In genomic region chr5:23781172-23781571, GRCm38 (mm10) we compare ENCODE assay signal across 20 mouse cellular contexts. TPM values are rescaled to one million over a fixed set of nuclear protein-coding genes. Genes with fewer than 3 reads are reported as not detected.
A peak's percentile ranks its signal among the peaks of the same experiment; 100 is the strongest.
DNase-seq lines count a peak whose midpoint lies in the region; ATAC-seq and TF ChIP-seq lines count a peak whose summit lies in the region.
"Had no signal": no experiment of that assay in that cellular context is flagged by ENCODE, and none has a peak within 500 bp of the region (broad histone marks: within the 10 kb centered on the region; RNA-seq: fewer than 3 reads in every experiment).

No protein-coding gene starts in this region.

- no peak for TF ChIP-seq RAD21 in CH12.LX (IDR thresholded peaks at IDR 0.05; ENCODE audit: low read depth, low read length)

- no peaks in the 10 kb centered on the region for H3K27me3 ChIP-seq in heart, embryonic 13.5 days (replicated peaks)
- no peaks in the 10 kb centered on the region for H3K27me3 ChIP-seq in CH12.LX (replicated peaks)
- H3K27me3 ChIP-seq: embryonic facial prominence, embryonic 12.5 days; limb, embryonic 15.5 days had no signal

- H3K4me1 ChIP-seq in heart, embryonic 13.5 days = peaks cover 23% of the 10 kb centered on the region
- H3K4me1 ChIP-seq in CH12.LX (ENCODE audit: control insufficient read depth in 1 of 2, insufficient read depth in 2 of 2) = peaks cover 0 to 30% of the 10 kb centered on the region in 2 experiments; a peak in 3 of 4 replicates
- no peaks in the 10 kb centered on the region for H3K4me1 ChIP-seq in embryonic fibroblast, embryonic 13.5 days (ENCODE audit: control insufficient read depth, insufficient read depth, low read length)

- in situ Hi-C loops in CH12.LX (cut with MboI; ENCODE audit: low pct_ligation_motif_present, low pct_unique_long_range_greater_than_20kb, low sequenced_read_pairs) = no loop called here

- TF ChIP-seq EP300 in CH12.LX (IDR thresholded peaks at IDR 0.05; ENCODE audit: low read length) = no peak

- no peak for ATAC-seq in heart, embryonic 13.5 days (ENCODE audit: extremely low read depth, insufficient number of reproducible peaks, low FRiP score, low TSS enrichment)
- ATAC-seq: CD4-positive, CD25-positive, alpha-beta regulatory T cell, adult 4 months; forebrain, embryonic 16.5 days; inflammation-experienced regulatory T-cells, adult 6 months; midbrain, embryonic 16.5 days had no signal

- no peak overlapping the region for H3K4me3 ChIP-seq in heart, embryonic 13.5 days
- H3K4me3 ChIP-seq in CH12.LX (replicated peaks in 1 of 3; ENCODE audit: low read depth in 2 of 3, low read length in 2 of 3, poor library complexity in 1 of 3) = no peak overlapping the region
- 0 out of 2 replicates have a peak overlapping the region, but pooled peaks have one; percentile 7 for H3K4me3 ChIP-seq in embryonic fibroblast, embryonic 13.5 days (ENCODE audit: insufficient read depth, low read length)

- 67% methylated on average over 4 of the region's 4 CpGs for WGBS in heart, embryonic 13.5 days

- H3K27ac ChIP-seq in heart, embryonic 13.5 days (replicated peaks) = no peak overlapping the region
- no peak overlapping the region for H3K27ac ChIP-seq in CH12.LX (ENCODE audit: insufficient read depth, low read depth)
- no peak overlapping the region for H3K27ac ChIP-seq in embryonic fibroblast, embryonic 13.5 days (ENCODE audit: insufficient read depth, low read length)
- H3K27ac ChIP-seq: embryonic facial prominence, embryonic 12.5 days; heart, embryonic 10.5 days; limb, embryonic 15.5 days had no signal

- dilution Hi-C loops in CH12.LX (cut with MboI; ENCODE audit: extremely low pct_ligation_motif_present, extremely low pct_unique_long_range_greater_than_20kb, low sequenced_read_pairs) = no loop called here

- no peak overlapping the region for H3K4me2 ChIP-seq in heart, embryonic 13.5 days
- H3K4me2 ChIP-seq in CH12.LX (ENCODE audit: insufficient read depth, low read depth, poor library complexity, severe bottlenecking) = peak overlapping the region; percentile 82
- H3K4me2 ChIP-seq: limb, embryonic 15.5 days had no signal

- H3K36me3 ChIP-seq in heart, embryonic 13.5 days = peaks cover 18% of the 10 kb centered on the region
- peaks cover 10 to 41% of the 10 kb centered on the region in 2 experiments for H3K36me3 ChIP-seq in CH12.LX (replicated peaks in 1 of 2; ENCODE audit: control insufficient read depth in 1 of 2, insufficient read depth in 1 of 2, low read length in 1 of 2)
- H3K36me3 ChIP-seq: embryonic facial prominence, embryonic 12.5 days had no signal

- H3K9me3 ChIP-seq in heart, embryonic 13.5 days = no peaks in the 10 kb centered on the region
- peaks cover 7% of the 10 kb centered on the region for H3K9me3 ChIP-seq in CH12.LX (replicated peaks; ENCODE audit: low read length)
- H3K9me3 ChIP-seq: embryonic facial prominence, embryonic 12.5 days; heart, embryonic 10.5 days; limb, embryonic 15.5 days had no signal

- peak overlapping the region; percentile 40; the same call in 1 of the 2 replicates for H3K9ac ChIP-seq in heart, embryonic 13.5 days
- 0 out of 2 replicates have a peak overlapping the region, but pooled peaks have one; percentile 94 for H3K9ac ChIP-seq in CH12.LX (ENCODE audit: insufficient read depth, low read depth)
- H3K9ac ChIP-seq: embryonic facial prominence, embryonic 12.5 days; limb, embryonic 15.5 days had no signal

- no peak for TF ChIP-seq POLR2A in CH12.LX (IDR thresholded peaks at IDR 0.05; ENCODE audit: low read depth, low read length)
- no peak for TF ChIP-seq POLR2A in embryonic fibroblast, embryonic 13.5 days (IDR thresholded peaks at IDR 0.05; ENCODE audit: low read depth, low read length)

- TF ChIP-seq CTCF in CH12.LX (conservative IDR thresholded peaks at IDR 0.05 in 1 of 2, IDR thresholded peaks at IDR 0.05 in 1 of 2; ENCODE audit: low read depth in 2 of 2, low read length in 2 of 2) = no peak
- TF ChIP-seq CTCF in embryonic fibroblast, embryonic 13.5 days (IDR thresholded peaks at IDR 0.05; ENCODE audit: borderline replicate concordance, insufficient read depth, low read length) = no peak

- peaks cover 55% of the 10 kb centered on the region for H3K79me2 ChIP-seq in CH12.LX (replicated peaks; ENCODE audit: control insufficient read depth, extremely low read depth, insufficient read depth, poor library complexity, severe bottlenecking)

- DNase-seq in heart, adult 11 months = no peak
- DNase-seq in kidney, postnatal 36 days = peak; percentile 8 to 20
- no peak for DNase-seq in kidney, postnatal 10 days
- no peak for DNase-seq in CH12.LX (ENCODE audit: extremely low read depth)
- DNase-seq in layer of hippocampus, postnatal 36 days = no peak
- DNase-seq in adrenal gland, postnatal 10 days = no peak
- DNase-seq: cerebellum, adult 8-10 months; heart, postnatal 10 days; lung, postnatal 14 days; right cerebral cortex, postnatal 25 days; thymus, adult 2 months had no signal

TF ChIP-seq in CH12.LX, 34 proteins besides CTCF, POLR2A, EP300 and RAD21:
- TF ChIP-seq ZMIZ1 (IDR thresholded peaks at IDR 0.05; ENCODE audit: low read depth, low read length) = no peak
- TF ChIP-seq HCFC1 (IDR thresholded peaks at IDR 0.05; ENCODE audit: low read depth, low read length) = no peak
- no peak for TF ChIP-seq JUND (conservative IDR thresholded peaks at IDR 0.05; ENCODE audit: low read depth, low read length)
- no peak for TF ChIP-seq KAT2A (IDR thresholded peaks at IDR 0.05; ENCODE audit: insufficient replicate concordance, low read length)
- TF ChIP-seq CHD2 (IDR thresholded peaks at IDR 0.05; ENCODE audit: low read length) = no peak
- TF ChIP-seq TCF12 (IDR thresholded peaks at IDR 0.05; ENCODE audit: low read depth, low read length) = no peak
- no peak for TF ChIP-seq E2F4 (IDR thresholded peaks at IDR 0.05; ENCODE audit: insufficient replicate concordance, low read depth, low read length)
- no peak for TF ChIP-seq MYC (IDR thresholded peaks at IDR 0.05; ENCODE audit: low read depth, low read length)
- no peak for TF ChIP-seq NRF1 (IDR thresholded peaks at IDR 0.05; ENCODE audit: low read depth, low read length)
- no peak for TF ChIP-seq USF2 (conservative IDR thresholded peaks at IDR 0.05; ENCODE audit: low read depth, low read length)
- no peak for TF ChIP-seq MAX (IDR thresholded peaks at IDR 0.05; ENCODE audit: low read length)
- TF ChIP-seq CHD1 (IDR thresholded peaks at IDR 0.05; ENCODE audit: low read depth, low read length) = no peak
TF ChIP-seq in CH12.LX: peak in this region for 0.

RNA-seq across cellular contexts. Expression of gene Pus7, which starts 2.3 kb away (rescaled TPM):
- 21.1 and 21.4 TPM in 2 replicates for polyA plus RNA-seq in heart, embryonic 13.5 days (2015; fragmentation: Nextera tagmentation; extraction: Ambion mirVana)
- 35.3 and 47.2 TPM in 2 replicates for total RNA-seq in CH12.LX (2012; rRNA removed)
- total RNA-seq in CH12.LX (2014; rRNA removed) = 62.9 and 66.9 TPM in 2 replicates
- polyA plus RNA-seq in CH12.LX (2012; ENCODE audit: insufficient read length, low read depth) = 61.9 and 74.7 TPM in 2 replicates
- 32.6 and 36.5 TPM in 2 replicates for polyA plus RNA-seq in embryonic fibroblast, embryonic 13.5 days (2011; ENCODE audit: insufficient read length, low read depth, missing spikeins)
- 10 to 100 TPM; 14.9 to 21.1 TPM for total RNA-seq in layer of hippocampus, postnatal 36 days (2021)
- total RNA-seq in adrenal gland, postnatal 10 days (2021) = 10 to 100 TPM; 20.0 to 22.3 TPM

RNA-seq across cellular contexts. Expression of gene Rint1, which starts 6.3 kb away (rescaled TPM):
- polyA plus RNA-seq in heart, embryonic 13.5 days (2015; fragmentation: Nextera tagmentation; extraction: Ambion mirVana) = 26.1 and 27.6 TPM in 2 replicates
- total RNA-seq in CH12.LX (2012; rRNA removed) = 16.2 and 18.2 TPM in 2 replicates
- 17.6 and 19.5 TPM in 2 replicates for total RNA-seq in CH12.LX (2014; rRNA removed)
- polyA plus RNA-seq in CH12.LX (2012; ENCODE audit: insufficient read length, low read depth) = 14.7 and 15.6 TPM in 2 replicates
- 31.8 TPM in 2 replicates for polyA plus RNA-seq in embryonic fibroblast, embryonic 13.5 days (2011; ENCODE audit: insufficient read length, low read depth, missing spikeins)
- 10 to 100 TPM; 21.8 to 22.7 TPM for total RNA-seq in layer of hippocampus, postnatal 36 days (2021)
- total RNA-seq in adrenal gland, postnatal 10 days (2021) = 10 to 100 TPM; 17.7 to 23.8 TPM

Comparison
In these comparisons a context has a peak if more than half of its experiments do, and no peak if none do; other contexts are left out.
1. DNase-seq: peak in kidney, postnatal 36 days (2 of 2); none in heart, adult 11 months (single experiment), kidney, postnatal 10 days (single experiment), CH12.LX (single experiment), layer of hippocampus, postnatal 36 days (0 of 2) and adrenal gland, postnatal 10 days (single experiment).